Mouse (Mus musculus): ENCODE data around the gene Lmna. TPM values are rescaled to one million over a fixed set of nuclear protein-coding genes. Genes with fewer than 3 reads are reported as not detected.

Lmna gene
- total and polyA plus RNA-seq, 3 experiments, result 128 to 388 (median 302) TPM

- peaks cover 0 to 3% of the 10 kb centered on the region in 2 experiments for H3K36me3 ChIP-seq (ENCODE audit: control insufficient read depth in 1 of 2, insufficient read depth in 2 of 2, low read length in 2 of 2)
- TF ChIP-seq ZKSCAN1 (IDR thresholded peaks at IDR 0.05; ENCODE audit: low read depth, low read length) (no peak), RAD21 (IDR thresholded peaks at IDR 0.05; ENCODE audit: low read depth, low read length) (peak; percentile 83), UBTF (IDR thresholded peaks at IDR 0.05; ENCODE audit: borderline replicate concordance, insufficient read depth, low read depth, low read length) (no peak), CTCF (IDR thresholded peaks at IDR 0.05 in 2 of 3, conservative IDR thresholded peaks at IDR 0.05 in 1 of 3; ENCODE audit: control insufficient read depth in 1 of 3, insufficient read depth in 1 of 3, low read depth in 2 of 3, low read length in 3 of 3, poor library complexity in 1 of 3, severe bottlenecking in 1 of 3) (peak; percentile 98 to 99 (median 99)), GABPA (IDR thresholded peaks at IDR 0.05; ENCODE audit: low read depth, low read length) (no peak), CHD2 (IDR thresholded peaks at IDR 0.05; ENCODE audit: low read length) (no peak), POLR2A (IDR thresholded peaks at IDR 0.05; ENCODE audit: control insufficient read depth in 1 of 2, insufficient read depth in 1 of 2, low read depth in 1 of 2, low read length in 2 of 2, poor library complexity in 1 of 2) (no peak), ZNF384 (IDR thresholded peaks at IDR 0.05; ENCODE audit: low read depth, low read length) (peak; percentile 29; the same call in 1 of the 2 replicates), RCOR1 (IDR thresholded peaks at IDR 0.05; ENCODE audit: low read depth, low read length) (no peak), KAT2A (conservative IDR thresholded peaks at IDR 0.05; ENCODE audit: low read depth, low read length) (no peak), SIN3A (IDR thresholded peaks at IDR 0.05; ENCODE audit: low read length) (peak; percentile 37; the same call in 1 of the 2 replicates), POLR2AphosphoS5 (IDR thresholded peaks at IDR 0.05; ENCODE audit: borderline replicate concordance, low read depth, low read length) (no peak), MXI1 (IDR thresholded peaks at IDR 0.05; ENCODE audit: low read depth, low read length) (peak; percentile 90), HCFC1 (IDR thresholded peaks at IDR 0.05; ENCODE audit: low read depth, low read length) (no peak), USF2 (IDR thresholded peaks at IDR 0.05; ENCODE audit: borderline replicate concordance in 1 of 2, insufficient read depth in 1 of 2, low read depth in 1 of 2, low read length in 2 of 2) (no peak), CHD1 (IDR thresholded peaks at IDR 0.05; ENCODE audit: low read depth, low read length) (no peak), TAL1 (IDR thresholded peaks at IDR 0.05; ENCODE audit: low read length) (no peak), MAX (IDR thresholded peaks at IDR 0.05; ENCODE audit: low read length) (no peak), USF1 (IDR thresholded peaks at IDR 0.05; ENCODE audit: low read depth, low read length) (no peak), NRF1 (IDR thresholded peaks at IDR 0.05; ENCODE audit: insufficient read depth, low read depth, low read length, poor library complexity, severe bottlenecking) (no peak), MYB (IDR thresholded peaks at IDR 0.05; ENCODE audit: low read depth, low read length) (no peak), ELF1 (IDR thresholded peaks at IDR 0.05; ENCODE audit: low read depth, low read length) (no peak), JUND (IDR thresholded peaks at IDR 0.05; ENCODE audit: low read depth, low read length) (no peak), POLR2AphosphoS2 (IDR thresholded peaks at IDR 0.05; ENCODE audit: low read length) (no peak), EP300 (IDR thresholded peaks at IDR 0.05; ENCODE audit: low read depth in 1 of 2, low read length in 2 of 2) (no peak), ZMIZ1 (IDR thresholded peaks at IDR 0.05; ENCODE audit: low read depth, low read length) (no peak), NELFE (IDR thresholded peaks at IDR 0.05; ENCODE audit: low read depth, low read length) (no peak), SMC3 (IDR thresholded peaks at IDR 0.05; ENCODE audit: low read depth, low read length) (peak; percentile 99), ETS1 (IDR thresholded peaks at IDR 0.05; ENCODE audit: low read depth, low read length) (no peak), TBP (IDR thresholded peaks at IDR 0.05; ENCODE audit: low read depth, low read length) (0 out of 2 replicates have a peak, but pooled peaks have one; percentile 20), E2F4 (IDR thresholded peaks at IDR 0.05; ENCODE audit: borderline replicate concordance, low read depth, low read length) (no peak), TCF12 (IDR thresholded peaks at IDR 0.05; ENCODE audit: low read depth, low read length) (no peak), ZC3H11A (IDR thresholded peaks at IDR 0.05; ENCODE audit: low read depth, low read length) (peak; percentile 94), MYC (IDR thresholded peaks at IDR 0.05; ENCODE audit: low read depth, low read length) (no peak), MEF2A (IDR thresholded peaks at IDR 0.05; ENCODE audit: extremely low read depth, insufficient replicate concordance, low read depth, low read length, poor library complexity, severe bottlenecking) (no peak), MAZ (IDR thresholded peaks at IDR 0.05; ENCODE audit: low read depth, low read length) (no peak; the same call in 1 of the 2 replicates)
- peak; percentile 85 for DNase-seq (ENCODE audit: low read depth, low spot score)
- no peaks in the 10 kb centered on the region for H3K9me3 ChIP-seq (replicated peaks; ENCODE audit: insufficient read depth, low read length)
- H3K27me3 ChIP-seq (ENCODE audit: control insufficient read depth in 1 of 2, insufficient read depth in 2 of 2, low read length in 2 of 2), result no peaks in the 10 kb centered on the region
- peaks cover 0 to 2% of the 10 kb centered on the region in 2 experiments; a peak in 1 of 4 replicates for H3K4me1 ChIP-seq (ENCODE audit: control insufficient read depth in 1 of 2, insufficient read depth in 2 of 2, low read length in 2 of 2)
- no peak overlapping the region for H3K4me3 ChIP-seq (ENCODE audit: control insufficient read depth in 1 of 2, insufficient read depth in 1 of 2, low read depth in 2 of 2, low read length in 2 of 2)
- H3K27ac ChIP-seq (ENCODE audit: control insufficient read depth, low read depth, low read length), result no peak overlapping the region
- H3K9ac ChIP-seq (ENCODE audit: control insufficient read depth, low read depth, low read length, poor library complexity, severe bottlenecking), result no peak overlapping the region
- H3K79me2 ChIP-seq (ENCODE audit: control insufficient read depth, insufficient read depth, low read length, poor library complexity), result no peaks in the 10 kb centered on the region
Observed at GRCm38 (mm10) chr3:88483621-88484020, 26.1 kb downstream of the Lmna start.

Measured in MEL (cell line).